Mouse (Mus musculus) colon, adult 2 months (tissue): ENCODE measurements around the gene Emd. TPM values are rescaled to one million over a fixed set of nuclear protein-coding genes. Genes with fewer than 3 reads are reported as not detected.

Experiments
- polyA plus RNA-seq: library from polyadenylated mRNA; depleted of rRNA; stranded (reverse); fragments of >200 nt; gene quantifications from 2 replicates; pipeline ENCODE4 v1.2.3, GENCODE M21; 2012; rRNA removed

The Emd gene
- polyA plus RNA-seq = 48.3 and 63.7 TPM in 2 replicates

GRCm38 (mm10) chrX:74254153-74254887 is at the start of gene Emd:
TSS of gene Emd (plus strand) at chrX:74254687.

GRCm38 (mm10) chrX:74249615-74250014 is 4.9 kb upstream of the Emd start, which contains the start of gene Flna:
TSS of gene Flna (minus strand) at chrX:74249820.

DNA sequence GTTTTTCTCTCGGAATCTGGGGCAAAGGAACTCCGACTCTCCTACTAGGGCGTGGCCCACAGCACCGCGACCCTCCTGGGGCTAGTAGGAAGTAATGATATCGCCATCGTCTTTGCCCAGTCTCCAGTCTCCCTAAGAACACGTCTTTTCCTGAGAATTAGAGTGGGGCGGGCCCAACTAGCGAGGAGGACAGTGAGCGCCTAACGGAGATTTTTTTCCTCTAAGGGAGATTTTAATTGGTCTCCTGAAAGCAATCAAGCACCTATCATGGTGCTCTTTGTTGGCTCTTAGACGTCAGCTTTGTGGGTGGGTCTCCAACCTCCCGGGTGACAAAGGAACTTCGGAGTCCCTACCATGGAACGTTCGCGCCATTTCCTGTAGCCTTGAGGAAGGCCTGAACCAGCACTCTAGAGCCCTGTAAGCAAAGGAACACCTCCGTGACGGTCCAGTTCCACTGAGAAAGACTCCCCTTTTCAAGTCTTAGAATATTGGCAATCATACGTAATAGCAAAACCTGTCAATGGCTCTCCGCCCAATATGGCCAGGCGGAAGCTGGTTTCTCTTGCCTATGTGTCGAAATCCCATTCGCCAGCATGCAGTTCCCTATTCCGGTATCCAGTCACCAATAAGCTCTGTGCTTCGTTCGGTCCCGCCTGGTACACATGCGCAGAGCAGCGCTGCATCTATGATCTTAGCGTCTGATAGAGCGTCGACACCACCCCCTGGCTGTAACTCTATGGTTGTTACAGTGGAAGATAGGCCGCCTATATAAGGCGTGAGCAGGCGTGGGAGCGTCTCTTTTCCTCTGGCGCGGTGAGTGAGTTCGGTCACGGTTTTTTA is 15.8 kb downstream of the Emd start, which contains the start of gene Rpl10:
Gene Rpl10, plus strand, starts transcription at position 751 of the 840 bp plus-strand sequence.

GRCm38 (mm10) chrX:74281732-74282394 is 27.4 kb downstream of the Emd start, which contains the start of the genes Taz and Dnase1l1:
TSS of gene Taz (plus strand) at chrX:74281912.
TSS of gene Dnase1l1 (minus strand) at chrX:74282337.

GRCm38 (mm10) chrX:74296538-74297448 is 42.3 kb downstream of the Emd start, which contains the start of gene Atp6ap1:
TSS of gene Atp6ap1 (plus strand) at chrX:74297097.

DNA sequence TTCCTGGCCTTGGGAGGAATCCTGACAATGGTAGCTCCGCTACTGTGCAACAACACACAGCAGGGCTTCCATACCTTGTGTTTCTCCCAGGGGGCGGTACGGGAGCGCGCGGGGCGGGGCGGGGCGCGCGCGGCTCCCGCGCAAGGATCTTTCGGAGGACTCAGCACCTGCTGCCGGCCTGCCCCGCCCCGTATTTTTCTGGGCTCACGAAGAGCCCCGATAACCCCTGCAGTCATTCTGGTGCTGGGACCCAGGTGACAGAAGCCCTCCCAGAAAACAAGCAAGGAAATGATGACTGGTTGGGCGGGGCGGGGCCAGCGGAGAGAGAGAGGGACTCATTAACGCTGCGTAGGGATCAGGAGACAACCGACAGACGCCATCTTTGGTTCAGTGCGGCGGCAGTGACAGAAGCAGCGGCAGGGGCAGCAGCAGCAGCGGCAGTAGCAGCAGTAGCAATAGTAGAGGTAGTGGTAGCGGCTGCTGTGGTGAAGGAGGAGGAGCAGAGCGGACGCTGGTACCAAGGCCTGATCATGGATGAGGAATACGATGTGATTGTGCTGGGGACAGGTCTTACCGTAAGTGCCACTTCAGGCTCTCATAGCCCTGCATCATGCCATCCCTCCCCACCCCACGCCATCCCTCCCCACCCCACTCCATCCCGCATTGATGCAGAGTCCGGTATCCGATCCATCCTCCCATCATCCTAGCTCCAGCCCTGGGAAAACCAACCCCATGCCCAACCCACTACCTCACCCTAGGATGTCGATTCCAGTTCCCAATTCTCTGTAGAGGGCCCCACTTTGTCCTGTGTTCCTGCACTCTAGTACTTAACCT is 50.6 kb downstream of the Emd start, which contains the start of gene Gdi1:
Gene Gdi1, plus strand, starts transcription at position 132 of the 834 bp plus-strand sequence.

Other genes with a start within 250 kb of the Emd start
- 168 and 173 TPM in 2 replicates for gene Irak1, start 230.8 kb upstream of the Emd start, polyA plus RNA-seq
- not detected in 2 replicates for gene Opn1mw, start 127.2 kb upstream of the Emd start, polyA plus RNA-seq
- gene Mecp2, start 119.3 kb upstream of the Emd start, polyA plus RNA-seq = 3.6 and 3.7 TPM in 2 replicates
- gene Tex28, start 86.8 kb upstream of the Emd start, polyA plus RNA-seq = not detected in 2 replicates
- gene Tktl1, start 77.4 kb upstream of the Emd start, polyA plus RNA-seq = not detected in 2 replicates
- 985 and 1,044 TPM in 2 replicates for gene Flna, start 4.9 kb upstream of the Emd start, polyA plus RNA-seq
- 1,225 and 1,400 TPM in 2 replicates for gene Rpl10, start 16.1 kb downstream of the Emd start, polyA plus RNA-seq
- 121 and 127 TPM in 2 replicates for gene Taz, start 27.2 kb downstream of the Emd start, polyA plus RNA-seq
- gene Dnase1l1, start 27.6 kb downstream of the Emd start, polyA plus RNA-seq = 18.3 and 18.9 TPM in 2 replicates
- 324 and 365 TPM in 2 replicates for gene Atp6ap1, start 42.4 kb downstream of the Emd start, polyA plus RNA-seq
- gene Gdi1, start 50.3 kb downstream of the Emd start, polyA plus RNA-seq = 94.5 and 119 TPM in 2 replicates
- gene Fam50a, start 58.3 kb downstream of the Emd start, polyA plus RNA-seq = 11.6 and 17.5 TPM in 2 replicates
- gene Plxna3, start 74.4 kb downstream of the Emd start, polyA plus RNA-seq = 13.9 and 16.8 TPM in 2 replicates
- 35.5 and 37.4 TPM in 2 replicates for gene Lage3, start 98.9 kb downstream of the Emd start, polyA plus RNA-seq
- 38.4 and 49.9 TPM in 2 replicates for gene Ubl4a, start 118.5 kb downstream of the Emd start, polyA plus RNA-seq
- gene Slc10a3, start 118.7 kb downstream of the Emd start, polyA plus RNA-seq = 19.5 and 23.5 TPM in 2 replicates
- gene Fam3a, start 138.6 kb downstream of the Emd start, polyA plus RNA-seq = 50.3 and 57.9 TPM in 2 replicates
- 11.9 and 17.9 TPM in 2 replicates for gene Ikbkg, start 138.6 kb downstream of the Emd start, polyA plus RNA-seq
- 25.1 and 31.0 TPM in 2 replicates for gene G6pdx, start 174.5 kb downstream of the Emd start, polyA plus RNA-seq
- gene Gm6880, start 226.7 kb downstream of the Emd start, polyA plus RNA-seq = not detected in 2 replicates